Mouse (Mus musculus) kidney, postnatal 14 days (tissue): ENCODE data around the gene Gen1.
A peak's percentile ranks its signal among the peaks of the same experiment; 100 is the strongest.

Experiments
- DNase-seq: peaks from one replicate; pipeline ENCODE4 v3.0.0; 2022; ENCODE audit warnings: mixed read lengths

Gene Gen1

GRCm38 (mm10) chr12:11223090-11223489 lies 42.5 kb downstream of the Gen1 start:
- peak; percentile 10 for DNase-seq

- no peak for DNase-seq
Observed at GRCm38 (mm10) chr12:11222566-11222965, 43.0 kb downstream of the Gen1 start.

- DNase-seq, result peak; percentile 13
Observed at GRCm38 (mm10) chr12:11221524-11222330, 43.9 kb downstream of the Gen1 start.

GRCm38 (mm10) chr12:11217726-11218250 lies 47.8 kb downstream of the Gen1 start:
- DNase-seq, result no peak

GRCm38 (mm10) chr12:11216454-11216853 lies 49.1 kb downstream of the Gen1 start:
- DNase-seq, result no peak

- no peak for DNase-seq
Observed at GRCm38 (mm10) chr12:11215555-11215954, 50.0 kb downstream of the Gen1 start.

- no peak for DNase-seq
Observed at GRCm38 (mm10) chr12:11214776-11215175, 50.8 kb downstream of the Gen1 start.

GRCm38 (mm10) chr12:11212881-11213280 lies 52.7 kb downstream of the Gen1 start:
- DNase-seq, result no peak

- DNase-seq, result no peak
Observed at GRCm38 (mm10) chr12:11210361-11210760, 55.2 kb downstream of the Gen1 start.

- no peak for DNase-seq
Observed at GRCm38 (mm10) chr12:11209636-11210035, 56.0 kb downstream of the Gen1 start.

- no peak for DNase-seq
Observed at GRCm38 (mm10) chr12:11208872-11209271, 56.7 kb downstream of the Gen1 start, which contains the start of gene Msgn1. Gene Msgn1, minus strand, starts transcription at chr12:11208972.

GRCm38 (mm10) chr12:11206321-11206720 lies 59.3 kb downstream of the Gen1 start:
- no peak for DNase-seq

- DNase-seq, result peak; percentile 49
Observed at GRCm38 (mm10) chr12:11203694-11204665, 61.6 kb downstream of the Gen1 start.

GRCm38 (mm10) chr12:11202476-11202875 lies 63.1 kb downstream of the Gen1 start:
- DNase-seq, result no peak

GRCm38 (mm10) chr12:11200711-11201110 lies 64.9 kb downstream of the Gen1 start:
- no peak for DNase-seq

GRCm38 (mm10) chr12:11198551-11198950 lies 67.0 kb downstream of the Gen1 start:
- no peak for DNase-seq

- DNase-seq, result no peak
Observed at GRCm38 (mm10) chr12:11198026-11198425, 67.6 kb downstream of the Gen1 start.

GRCm38 (mm10) chr12:11196830-11197229 lies 68.8 kb downstream of the Gen1 start:
- DNase-seq, result no peak

GRCm38 (mm10) chr12:11196142-11196597 lies 69.4 kb downstream of the Gen1 start:
- peak; percentile 83 for DNase-seq

- no peak for DNase-seq
Observed at GRCm38 (mm10) chr12:11195031-11195430, 70.6 kb downstream of the Gen1 start.
